Mouse (Mus musculus) midbrain, postnatal 0 days (tissue): ENCODE measurements around the gene Vti1b. TPM values are rescaled to one million over a fixed set of nuclear protein-coding genes. Genes with fewer than 3 reads are reported as not detected.

Experiments
- ATAC-seq: fragments of 200-750 bp; cut with Nextera tagmentation; 2 replicates; pipeline ENCODE4 v1.8.0; 2017; ENCODE audit warnings: moderate number of reproducible peaks, mild to moderate bottlenecking, moderate TSS enrichment, moderate library complexity; ENCODE audit not compliant: low FRiP score
- DNase-seq: peaks from one replicate; pipeline ENCODE4 v3.0.0-alpha.2; 2015; ENCODE audit warnings: low spot score
- H3K27ac ChIP-seq: fragments of 300-500 bp; sonication (generic); 2 replicates; pipeline ENCODE4 v1.5.1; 2014; ENCODE audit warnings: low read depth, mild to moderate bottlenecking, low read length, mixed read lengths
- H3K27me3 ChIP-seq: fragments of 300-500 bp; sonication (generic); 2 replicates; pipeline ENCODE4 v1.6.1; 2014; ENCODE audit warnings: low read length, control low read depth, mixed read lengths; ENCODE audit not compliant: insufficient read depth
- H3K36me3 ChIP-seq: fragments of 300-500 bp; sonication (generic); 2 replicates; pipeline ENCODE4 v1.6.1; 2014; ENCODE audit warnings: low read length, control low read depth, mixed read lengths; ENCODE audit not compliant: insufficient read depth
- H3K4me1 ChIP-seq: fragments of 300-500 bp; sonication (generic); 2 replicates; pipeline ENCODE4 v1.6.1; 2014; ENCODE audit warnings: mild to moderate bottlenecking, control low read depth, antibody characterized with exemption, low read length, mixed read lengths; ENCODE audit not compliant: insufficient read depth
- H3K4me2 ChIP-seq: fragments of 300-500 bp; sonication (generic); 2 replicates; pipeline ENCODE4 v1.6.1; 2014; ENCODE audit warnings: low read depth, mild to moderate bottlenecking, low read length, mixed read lengths; ENCODE audit not compliant: poor library complexity, severe bottlenecking
- H3K4me3 ChIP-seq: fragments of 300-500 bp; sonication (generic); 2 replicates; pipeline ENCODE4 v1.5.1; 2014; ENCODE audit warnings: low read depth, mild to moderate bottlenecking, low read length, moderate library complexity
- H3K9ac ChIP-seq: fragments of 300-500 bp; sonication (generic); replicated peaks from 2 replicates; pipeline ENCODE4 v1.6.1; 2014; ENCODE audit warnings: mild to moderate bottlenecking, low read length, moderate library complexity, mixed read lengths; ENCODE audit not compliant: poor library complexity, severe bottlenecking
- H3K9me3 ChIP-seq: fragments of 300-500 bp; sonication (generic); 2 replicates; pipeline ENCODE4 v1.6.1; 2016; ENCODE audit warnings: low read length, control low read depth
- CTCF ChIP-seq: IDR thresholded peaks from 2 replicates; pipeline ENCODE4 v1.5.1; 2016; ENCODE audit warnings: antibody characterized with exemption, mild to moderate bottlenecking
- WGBS: fragments of 180-500 bp; shearing (Covaris S2); extraction: QIAGEN DNeasy Blood & Tissue Kit; methylation state at CpG from one replicate; pipeline ENCODE4 v1.1.7; 2014; 5-methylcytosine and 5-hydroxymethylcytosine counted together
- polyA plus RNA-seq: library from polyadenylated mRNA; unstranded; fragments of >200 nt; fragmentation: Nextera tagmentation; extraction: Ambion mirVana; gene quantifications from 2 replicates; pipeline ENCODE4 v1.2.1, GENCODE M21; 2015
- total RNA-seq: library from RNA; depleted of rRNA; stranded (reverse); fragments of >200 nt; gene quantifications from 2 replicates; pipeline ENCODE4 v1.2.3, GENCODE M21; 2014; rRNA removed

Gene Vti1b
- total and polyA plus RNA-seq, 2 experiments from 2014 or later: 83.0 to 230 TPM

DNA sequence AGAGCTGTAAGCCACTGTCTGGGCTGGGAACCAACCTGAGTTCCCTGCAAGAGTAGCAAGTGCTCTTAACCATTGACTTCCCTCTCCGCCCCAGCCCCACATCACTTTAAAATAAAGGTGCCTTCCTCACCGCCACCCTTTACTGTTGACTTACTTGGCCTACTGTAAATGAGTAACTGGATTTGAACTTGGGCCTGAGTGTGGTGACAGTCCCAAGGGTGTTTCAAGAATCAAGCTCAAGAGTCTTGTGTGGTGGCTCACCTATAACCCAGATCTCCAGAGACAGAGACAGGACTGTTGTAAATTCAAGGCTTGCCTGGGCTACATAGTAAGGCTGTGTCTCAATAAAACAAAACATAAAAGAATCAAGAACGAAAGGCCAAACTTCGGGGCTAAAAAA is 53.5 kb downstream of the Vti1b start:
- WGBS: 87% methylated on average over 4 of the region's 4 CpGs
- Histone ChIP-seq H3K36me3 (no peaks in the 10 kb centered on the region), H3K9me3 (no peaks in the 10 kb centered on the region), H3K4me3 (no peak overlapping the region), H3K4me1 (no peaks in the 10 kb centered on the region), H3K27ac (no peak overlapping the region), H3K4me2 (no peak overlapping the region), H3K27me3 (no peaks in the 10 kb centered on the region), H3K9ac (no peak overlapping the region)
- DNase-seq: no peak
- no peak for TF ChIP-seq CTCF
- no peak for ATAC-seq

Other genes starting within 250 kb of the Vti1b start
- 214 and 215 TPM in 2 replicates for gene Tmem229b, start 165.0 kb downstream of the Vti1b start, total RNA-seq
- gene Tmem229b, start 165.0 kb downstream of the Vti1b start, polyA plus RNA-seq: 63.2 and 65.9 TPM in 2 replicates
- gene Plekhh1, start 143.5 kb downstream of the Vti1b start, total RNA-seq: 5.4 and 6.1 TPM in 2 replicates
- 1.00 and 1.1 TPM in 2 replicates for gene Plekhh1, start 143.5 kb downstream of the Vti1b start, polyA plus RNA-seq
- gene Pigh, start 83.0 kb downstream of the Vti1b start, total RNA-seq: 12.6 and 20.0 TPM in 2 replicates
- gene Pigh, start 83.0 kb downstream of the Vti1b start, polyA plus RNA-seq: 12.5 and 14.1 TPM in 2 replicates
- 13.6 and 16.5 TPM in 2 replicates for gene Arg2, start 41.9 kb downstream of the Vti1b start, total RNA-seq
- gene Arg2, start 41.9 kb downstream of the Vti1b start, polyA plus RNA-seq: 22.5 and 23.3 TPM in 2 replicates
- 46.8 and 50.8 TPM in 2 replicates for gene Rdh11, start 19.6 kb upstream of the Vti1b start, total RNA-seq
- gene Rdh11, start 19.6 kb upstream of the Vti1b start, polyA plus RNA-seq: 35.3 and 40.9 TPM in 2 replicates
- 0.93 and 1.3 TPM in 2 replicates for gene Rdh12, start 36.2 kb upstream of the Vti1b start, total RNA-seq
- gene Rdh12, start 36.2 kb upstream of the Vti1b start, polyA plus RNA-seq: 1.0 and 1.3 TPM in 2 replicates
- 10.3 and 25.6 TPM in 2 replicates for gene Zfyve26, start 123.6 kb upstream of the Vti1b start, total RNA-seq
- gene Zfyve26, start 123.6 kb upstream of the Vti1b start, polyA plus RNA-seq: 4.3 and 6.2 TPM in 2 replicates
- 0.09 and 0.22 TPM in 2 replicates for gene Rad51b, start 124.6 kb upstream of the Vti1b start, total RNA-seq
- 0.38 and 0.74 TPM in 2 replicates for gene Rad51b, start 124.6 kb upstream of the Vti1b start, polyA plus RNA-seq